Mouse (Mus musculus) bone marrow macrophage, adult 2 months (primary cell): ENCODE measurements around the gene Gm36176.

Experiments
- CTCF ChIP-seq: IDR thresholded peaks from 2 replicates; pipeline ENCODE4 v1.5.1; 2012; ENCODE audit warnings: low read depth, mild to moderate bottlenecking, low read length, moderate library complexity
- POLR2A ChIP-seq: IDR thresholded peaks from 2 replicates; pipeline ENCODE4 v1.6.1; 2012; ENCODE audit warnings: mild to moderate bottlenecking, low read depth, low read length, borderline replicate concordance

DNA sequence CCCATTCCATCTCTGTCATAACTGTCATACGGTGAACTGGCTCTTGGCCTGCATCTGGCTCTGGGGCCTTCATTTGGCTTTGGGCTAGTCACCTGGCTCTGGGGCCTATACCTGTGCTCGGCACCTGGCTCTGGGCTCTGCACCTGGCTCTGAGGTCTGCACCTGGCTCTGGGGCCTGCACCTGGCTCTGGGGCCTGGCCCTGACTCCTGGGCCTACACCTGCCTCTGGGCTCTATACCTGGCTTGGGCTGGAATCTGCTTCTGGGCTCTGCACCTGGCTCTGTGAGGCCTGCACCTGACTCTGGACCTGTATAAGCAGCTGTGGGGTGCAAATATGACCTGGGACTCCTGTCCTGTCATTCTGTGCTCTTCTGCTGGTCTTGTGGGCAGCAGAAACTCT lies 935 bp downstream of the Gm36176 start:
- TF ChIP-seq POLR2A = no peak
- no peak for TF ChIP-seq CTCF
